Mouse (Mus musculus) C2C12 (cell line): ENCODE measurements at regions not wholly inside any gene's neighbourhood (a gene's known extent, or its start where the extent isn't known, plus 50 kb on each side); places are given as distances from the start of the nearest gene placed in this dataset.

Experiments
- CEBPB ChIP-seq: IDR thresholded peaks from one replicate; pipeline ENCODE4 v1.6.1; 2011; ENCODE audit warnings: low read depth, mild to moderate bottlenecking, control low read depth, moderate library complexity
- CTCF ChIP-seq: IDR thresholded peaks from one replicate; pipeline ENCODE4 v1.5.1; 2011; ENCODE audit not compliant: control insufficient read depth, insufficient read depth, insufficient read length
- MAX ChIP-seq: IDR thresholded peaks from one replicate; pipeline ENCODE4 v1.6.1; 2011; ENCODE audit warnings: mild to moderate bottlenecking, control low read depth
- MYOG ChIP-seq: IDR thresholded peaks from one replicate; pipeline ENCODE4 v1.6.1; 2011; ENCODE audit not compliant: control insufficient read depth, insufficient read length; ENCODE audit errors: extremely low read depth

DNA sequence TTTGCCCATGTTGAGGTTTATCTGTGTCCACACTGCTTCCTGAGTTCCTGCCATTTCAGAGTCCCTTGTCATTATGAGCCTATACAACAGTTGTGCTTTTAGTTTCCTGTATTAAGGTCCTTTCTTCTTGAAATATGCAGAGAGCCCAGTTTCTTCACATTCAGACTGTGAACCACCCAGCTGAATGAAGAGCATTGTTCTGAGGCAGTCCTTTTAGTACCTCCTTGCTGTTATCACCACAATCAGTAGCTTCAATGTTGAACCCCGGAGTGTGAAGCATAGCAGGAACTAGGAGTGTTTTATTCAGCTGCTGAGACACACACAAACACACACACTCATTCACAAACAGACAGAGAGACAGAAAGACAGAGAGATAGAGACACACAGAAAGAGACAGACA, 1452.1 kb downstream of the Gsdmc2 start:
- TF ChIP-seq MAX (no peak), CTCF (no peak), CEBPB (no peak), MYOG (no peak)
